Mouse (Mus musculus) erythroblast, embryonic 14.5 days (primary cell): ENCODE measurements around the gene Stac. TPM values are rescaled to one million over a fixed set of nuclear protein-coding genes. Genes with fewer than 3 reads are reported as not detected.

Experiments used
- H3K27me3 ChIP-seq: 2 replicates; pipeline ENCODE4 v1.6.1; 2012; ENCODE audit warnings: inconsistent platforms; ENCODE audit not compliant: control insufficient read depth
- H3K36me3 ChIP-seq: 2 replicates; pipeline ENCODE4 v1.6.1; 2012; ENCODE audit warnings: mild to moderate bottlenecking, inconsistent platforms; ENCODE audit not compliant: control insufficient read depth
- H3K4me1 ChIP-seq: 2 replicates; pipeline ENCODE4 v1.6.1; 2012; ENCODE audit warnings: inconsistent platforms; ENCODE audit not compliant: control insufficient read depth
- H3K4me3 ChIP-seq: replicated peaks from 2 replicates; pipeline ENCODE3; 2012; ENCODE audit warnings: moderate library complexity, mild to moderate bottlenecking, inconsistent platforms
- H3K9me3 ChIP-seq: 2 replicates; pipeline ENCODE4 v1.6.1; 2012; ENCODE audit warnings: low read length, inconsistent platforms, mixed read lengths; ENCODE audit not compliant: control insufficient read depth
- GATA1 ChIP-seq: IDR thresholded peaks from 2 replicates; pipeline ENCODE4 v1.6.1; 2012; ENCODE audit warnings: low read length, inconsistent platforms, mixed read lengths
- TAL1 ChIP-seq: IDR thresholded peaks from 3 replicates; pipeline ENCODE4 v1.6.1; 2012; ENCODE audit warnings: low read length, inconsistent platforms, mixed read lengths
- polyA plus RNA-seq: library from polyadenylated mRNA; stranded (reverse); fragments of >175 nt; gene quantifications from 2 replicates; pipeline ENCODE4 v1.2.3, GENCODE M21; 2012

The Stac gene
- polyA plus RNA-seq, 1 experiment = not detected

DNA sequence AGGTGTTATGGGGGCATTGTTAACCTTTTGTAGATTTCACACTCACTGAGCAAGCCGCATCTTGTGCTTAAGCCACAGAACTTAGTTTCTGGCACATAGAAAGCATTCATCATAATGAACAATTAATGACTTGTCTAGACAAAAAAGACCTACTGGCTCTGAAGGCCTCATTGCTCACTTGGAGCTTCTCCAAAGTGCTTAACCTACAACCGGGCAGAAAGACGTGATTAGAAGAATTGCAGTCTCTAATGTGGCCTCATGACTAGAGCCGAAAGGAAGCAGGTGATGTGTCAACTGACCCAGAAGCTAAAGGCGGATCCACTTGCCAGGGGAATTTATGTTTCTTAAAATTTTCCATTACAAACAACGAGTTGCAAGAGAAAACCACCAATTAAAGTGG, 147.5 kb downstream of the Stac start:
- Histone ChIP-seq H3K27me3 (no peaks in the 10 kb centered on the region), H3K9me3 (peaks cover 7% of the 10 kb centered on the region; the same call in 1 of the 2 replicates), H3K4me3 (no peak overlapping the region), H3K36me3 (no peaks in the 10 kb centered on the region), H3K4me1 (no peaks in the 10 kb centered on the region)
- TF ChIP-seq GATA1 = no peak
- no peak for TF ChIP-seq TAL1

DNA sequence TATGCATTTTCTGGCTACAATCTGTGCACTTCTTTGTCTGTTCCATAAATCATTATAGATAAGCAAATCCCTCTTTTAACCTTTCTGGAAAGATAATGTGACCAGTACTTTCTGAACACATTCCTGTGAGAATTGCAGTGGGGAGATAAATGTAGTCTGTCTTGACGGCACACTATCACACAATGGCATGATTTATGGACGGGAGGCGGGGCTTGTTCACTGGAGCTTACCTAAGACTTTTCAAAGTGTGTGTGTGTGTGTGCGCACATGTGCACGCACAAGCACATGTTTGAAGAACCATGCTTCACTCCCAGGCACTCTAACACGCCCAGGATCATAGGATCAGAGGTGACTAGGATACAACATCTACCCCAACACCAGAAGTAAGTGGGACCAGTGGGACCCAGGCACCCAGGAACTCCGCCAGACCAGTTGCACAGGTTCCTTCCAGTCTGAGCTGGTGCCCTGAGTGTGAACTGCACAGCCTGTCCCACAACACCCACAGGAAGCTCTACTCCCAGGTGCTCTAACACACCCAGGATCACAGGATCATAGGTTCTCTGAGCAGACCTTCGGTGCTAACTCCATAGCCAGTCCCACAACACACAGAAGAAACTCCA, 154.6 kb downstream of the Stac start:
- Histone ChIP-seq H3K4me1 (peaks cover 3% of the 10 kb centered on the region), H3K9me3 (peaks cover 2% of the 10 kb centered on the region; the same call in 1 of the 2 replicates), H3K27me3 (no peaks in the 10 kb centered on the region), H3K36me3 (no peaks in the 10 kb centered on the region), H3K4me3 (no peak overlapping the region)
- TF ChIP-seq TAL1 = no peak
- TF ChIP-seq GATA1 = no peak

DNA sequence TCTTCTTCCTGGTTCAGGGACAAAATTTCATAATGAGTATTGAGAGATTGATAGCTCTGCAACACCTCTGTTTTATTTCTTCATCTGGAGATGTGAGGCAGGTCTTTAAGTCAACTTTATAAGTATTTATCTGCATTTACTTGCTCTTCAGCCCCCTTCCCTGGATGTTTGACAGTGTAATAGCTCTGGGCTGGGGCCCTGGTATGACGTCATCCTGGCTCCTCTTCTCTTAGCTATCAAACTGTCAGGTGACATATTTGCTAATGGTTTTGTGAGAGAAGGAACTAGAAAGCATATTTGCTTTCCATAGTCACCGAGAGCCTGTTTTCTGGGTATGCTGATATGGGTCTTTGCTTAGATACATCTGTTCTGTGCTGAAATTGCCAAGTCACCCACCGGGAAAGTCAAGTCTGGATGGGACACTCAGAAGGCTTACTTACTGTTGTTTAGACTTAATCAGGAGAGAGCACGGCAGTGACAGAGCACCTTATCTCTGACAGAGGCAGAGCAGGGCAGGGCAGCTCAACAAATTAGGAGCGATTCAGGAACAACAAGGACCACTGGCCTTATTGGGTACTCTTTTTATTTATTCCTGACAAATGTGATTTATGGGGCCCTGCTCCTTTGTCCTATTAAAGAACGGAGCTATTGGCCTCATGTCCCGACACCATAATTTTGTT, 155.3 kb downstream of the Stac start:
- H3K36me3 ChIP-seq = no peaks in the 10 kb centered on the region
- no peaks in the 10 kb centered on the region for H3K27me3 ChIP-seq
- TF ChIP-seq TAL1 (no peak), GATA1 (no peak)
- peaks cover 3% of the 10 kb centered on the region for H3K4me1 ChIP-seq
- H3K4me3 ChIP-seq = no peak overlapping the region
- peaks cover 2% of the 10 kb centered on the region; the same call in 1 of the 2 replicates for H3K9me3 ChIP-seq

DNA sequence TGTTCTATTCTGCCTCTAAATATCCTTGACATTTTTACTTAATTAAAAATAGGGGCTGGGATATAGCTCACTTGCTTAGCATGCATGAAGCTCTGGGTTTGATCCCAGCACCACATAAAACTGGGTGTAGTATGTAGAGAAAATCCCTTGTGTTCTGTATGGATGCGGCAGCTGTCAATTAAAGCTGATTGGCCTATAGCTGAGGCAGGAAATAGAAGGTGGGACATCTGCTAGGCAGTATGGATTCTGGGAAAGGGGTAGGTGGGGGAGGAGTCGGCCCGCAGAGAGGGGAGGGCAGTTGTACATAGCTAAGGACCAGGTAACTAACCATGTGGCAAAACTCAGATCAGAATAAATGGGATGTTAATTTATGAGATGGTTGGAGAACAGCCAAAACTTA, 166.3 kb downstream of the Stac start:
- H3K4me3 ChIP-seq = no peak overlapping the region
- H3K36me3 ChIP-seq = no peaks in the 10 kb centered on the region
- TF ChIP-seq GATA1 (no peak), TAL1 (no peak)
- H3K27me3 ChIP-seq = no peaks in the 10 kb centered on the region
- H3K9me3 ChIP-seq = peaks cover 13% of the 10 kb centered on the region
- no peaks in the 10 kb centered on the region for H3K4me1 ChIP-seq

DNA sequence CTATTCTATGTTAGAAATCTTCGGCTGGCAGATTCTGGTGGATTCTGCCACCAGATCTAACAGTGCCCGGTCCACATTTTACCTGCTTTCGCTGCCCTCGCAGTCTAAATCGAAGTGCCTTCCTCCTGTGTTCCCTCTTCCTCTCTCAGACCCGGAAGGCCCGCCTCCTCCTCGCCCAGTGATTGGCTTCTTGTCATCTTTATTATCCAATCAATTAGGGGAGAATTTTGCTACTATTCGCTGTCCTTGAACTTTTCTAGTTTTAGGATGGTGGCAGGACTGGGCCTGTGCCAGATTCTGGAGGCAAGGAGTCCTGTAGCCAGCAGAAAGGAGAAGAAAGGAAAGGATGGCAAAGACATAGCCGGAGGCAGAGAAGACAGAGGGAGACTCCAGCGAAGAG, 167.0 kb downstream of the Stac start:
- TF ChIP-seq TAL1 (no peak), GATA1 (no peak)
- Histone ChIP-seq H3K4me3 (no peak overlapping the region), H3K36me3 (no peaks in the 10 kb centered on the region), H3K27me3 (no peaks in the 10 kb centered on the region), H3K9me3 (peaks cover 13% of the 10 kb centered on the region), H3K4me1 (no peaks in the 10 kb centered on the region)

DNA sequence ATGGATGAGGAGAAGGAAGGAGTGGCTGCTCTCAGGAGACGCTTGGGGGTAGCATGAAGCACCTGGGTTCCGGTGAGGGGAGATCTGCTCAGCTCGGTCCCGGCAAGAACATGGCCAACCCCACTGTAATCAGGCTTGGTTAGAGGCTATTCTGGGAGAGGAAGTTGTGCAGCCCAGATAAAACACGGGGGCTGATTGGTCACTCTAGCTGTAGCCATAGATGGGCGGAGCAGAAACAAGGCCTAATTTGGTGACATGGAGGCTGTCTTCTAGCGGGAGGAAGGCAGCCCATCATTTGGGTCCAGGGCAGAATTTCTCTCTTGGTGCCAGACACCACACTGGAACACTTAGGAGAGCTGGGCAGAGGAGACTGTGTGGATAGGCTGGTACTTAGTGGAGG, 167.9 kb downstream of the Stac start:
- H3K4me3 ChIP-seq = no peak overlapping the region
- H3K27me3 ChIP-seq = no peaks in the 10 kb centered on the region
- no peaks in the 10 kb centered on the region for H3K4me1 ChIP-seq
- H3K9me3 ChIP-seq = peaks cover 13% of the 10 kb centered on the region
- H3K36me3 ChIP-seq = no peaks in the 10 kb centered on the region
- no peak for TF ChIP-seq GATA1
- no peak for TF ChIP-seq TAL1

DNA sequence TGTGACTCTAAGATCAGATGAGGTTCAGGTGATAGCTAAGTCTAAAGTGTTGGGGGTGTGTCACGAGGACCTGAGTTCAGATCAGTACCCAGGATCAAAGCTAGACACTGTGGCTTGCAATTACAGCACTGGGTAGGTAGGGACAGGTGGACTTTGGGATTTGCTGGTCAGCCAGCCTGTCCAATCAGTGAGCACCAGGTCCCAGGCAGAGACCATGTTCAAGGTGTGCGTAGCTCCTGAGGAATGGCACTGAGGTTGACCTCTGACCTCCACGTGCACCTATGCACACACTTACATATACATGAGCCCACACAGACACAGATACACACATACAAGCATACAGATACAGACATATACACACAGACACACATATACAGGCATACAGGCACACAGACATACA, 174.6 kb downstream of the Stac start:
- TF ChIP-seq GATA1 (no peak), TAL1 (no peak)

DNA sequence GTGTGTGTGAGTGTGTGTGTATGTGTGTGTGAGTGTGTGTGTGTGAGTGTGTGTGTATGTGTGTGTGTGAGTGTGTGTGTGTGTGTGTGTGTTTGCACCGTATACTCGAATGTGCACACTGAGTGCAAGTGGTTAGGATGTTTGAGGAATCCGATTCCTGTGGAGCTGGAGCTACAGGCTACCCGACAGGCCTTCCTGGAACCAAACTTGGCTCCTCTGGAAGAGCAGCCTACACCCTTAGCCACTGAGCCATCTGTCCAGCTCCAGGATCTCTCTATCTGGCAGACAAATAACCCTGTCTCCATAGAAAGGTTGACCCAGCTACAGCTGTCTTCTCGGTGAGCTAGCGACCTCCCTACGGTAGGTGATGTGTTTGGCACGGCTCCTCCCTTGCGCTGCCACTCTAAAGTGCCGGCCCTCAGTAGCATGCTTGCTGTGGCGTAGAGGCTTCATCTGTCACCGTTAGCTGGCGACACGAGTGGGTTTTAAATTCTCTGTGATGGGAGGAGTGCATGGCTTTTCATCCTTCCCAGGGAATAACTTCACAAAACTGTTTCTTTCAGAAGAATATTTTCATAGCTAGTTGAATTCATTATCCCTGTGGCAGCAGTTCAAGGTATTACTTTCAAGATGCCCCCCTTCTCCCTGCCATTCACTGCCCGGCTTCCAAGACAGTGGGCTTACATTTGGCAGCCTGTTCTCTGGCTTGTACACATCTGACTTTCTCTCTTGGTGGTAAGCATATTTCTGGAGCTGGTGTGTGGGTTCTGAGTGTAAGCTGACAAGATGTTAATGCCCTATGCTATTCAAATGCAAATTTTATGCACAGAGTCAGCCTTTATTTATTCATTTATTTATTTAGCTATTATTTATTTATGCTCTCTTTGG, 175.3 kb downstream of the Stac start:
- no peak for TF ChIP-seq GATA1
- Histone ChIP-seq H3K4me1 (no peaks in the 10 kb centered on the region), H3K36me3 (no peaks in the 10 kb centered on the region)

More for the DNA sequence above, 174.6 kb downstream of the Stac start:
- no peak overlapping the region for H3K4me3 ChIP-seq
- H3K4me1 ChIP-seq = no peaks in the 10 kb centered on the region
- H3K27me3 ChIP-seq = no peaks in the 10 kb centered on the region
- no peaks in the 10 kb centered on the region for H3K36me3 ChIP-seq
- peaks cover 6% of the 10 kb centered on the region for H3K9me3 ChIP-seq

More for the DNA sequence above, 175.3 kb downstream of the Stac start:
- H3K9me3 ChIP-seq = peaks cover 6% of the 10 kb centered on the region
- no peak overlapping the region for H3K4me3 ChIP-seq
- no peaks in the 10 kb centered on the region for H3K27me3 ChIP-seq
